Comparison of ENCODE assay signal across 26 mouse cellular contexts in genomic region chr15:77593557-77593956, GRCm38 (mm10). TPM values are rescaled to one million over a fixed set of nuclear protein-coding genes. Genes with fewer than 3 reads are reported as not detected.
"Had no signal": no experiment of that assay in that cellular context is flagged by ENCODE, and none has a peak within 500 bp of the region (broad histone marks: within the 10 kb centered on the region; RNA-seq: fewer than 3 reads in every experiment).

No protein-coding gene starts in this region.

- H3K9ac ChIP-seq: liver, embryonic 15.5 days; liver, postnatal 0 days; midbrain, embryonic 12.5 days; neural tube, embryonic 13.5 days; neural tube, embryonic 15.5 days had no signal

- H3K4me3 ChIP-seq: liver, embryonic 15.5 days; megakaryocyte, embryonic 14.5 days; midbrain, embryonic 12.5 days; myocyte; neural tube, embryonic 13.5 days; neural tube, embryonic 15.5 days had no signal

- H3K4me2 ChIP-seq: liver, embryonic 15.5 days; midbrain, embryonic 12.5 days; neural tube, embryonic 13.5 days; neural tube, embryonic 15.5 days had no signal

- H3K4me1 ChIP-seq: liver, embryonic 15.5 days; megakaryocyte, embryonic 14.5 days; midbrain, embryonic 12.5 days; neural tube, embryonic 13.5 days; neural tube, embryonic 15.5 days had no signal

- ATAC-seq: liver, postnatal 0 days; midbrain, embryonic 16.5 days had no signal

- H3K36me3 ChIP-seq: liver, embryonic 15.5 days; midbrain, embryonic 12.5 days; neural tube, embryonic 13.5 days; neural tube, embryonic 15.5 days had no signal

- H3K27ac ChIP-seq: liver, embryonic 15.5 days; macrophage; midbrain, embryonic 12.5 days; neural tube, embryonic 13.5 days; neural tube, embryonic 15.5 days had no signal

- H3K9me3 ChIP-seq: liver, embryonic 15.5 days; megakaryocyte, embryonic 14.5 days; midbrain, embryonic 12.5 days; neural tube, embryonic 13.5 days; neural tube, embryonic 15.5 days had no signal

- DNase-seq: liver, postnatal 0 days; lung, adult 2 months; lung, postnatal 14 days; lung, postnatal 36 days; midbrain, embryonic 14.5 days; retina, postnatal 1 day; right cerebral cortex, adult 18-20 months; right cerebral cortex, postnatal 25 days; right cerebral cortex, postnatal 4 days; thymus, adult 18-20 months; thymus, postnatal 14 days; thymus, postnatal 36 days had no signal

- H3K27me3 ChIP-seq: liver, embryonic 15.5 days; midbrain, embryonic 12.5 days; neural tube, embryonic 13.5 days; neural tube, embryonic 15.5 days had no signal

RNA-seq across cellular contexts. Expression of gene Apol10b, which starts 2.4 kb away (rescaled TPM):
- total RNA-seq: megakaryocyte progenitor cell, adult 5-6 weeks had no signal
- polyA plus RNA-seq: liver, embryonic 15.5 days; liver, postnatal 0 days; midbrain, embryonic 12.5 days; neural tube, embryonic 11.5 days; neural tube, embryonic 13.5 days; neural tube, embryonic 15.5 days had no signal

RNA-seq across cellular contexts. Expression of gene Gm36245, which starts 5.5 kb away (rescaled TPM):
- total RNA-seq: megakaryocyte progenitor cell, adult 5-6 weeks had no signal
- polyA plus RNA-seq: liver, embryonic 15.5 days; liver, postnatal 0 days; lung, adult 2 months; lung, embryonic 16.5 days; macrophage; midbrain, embryonic 12.5 days; midbrain, embryonic 14.5 days; midbrain, embryonic 16.5 days; myocyte; neural tube, embryonic 11.5 days; neural tube, embryonic 13.5 days; neural tube, embryonic 15.5 days; stomach, embryonic 14.5 days; stomach, embryonic 16.5 days; thymus, postnatal 0 days had no signal

RNA-seq across cellular contexts. Expression of gene 1700025B11Rik, which starts 31.9 kb away (rescaled TPM):
- total RNA-seq: megakaryocyte progenitor cell, adult 5-6 weeks had no signal
- polyA plus RNA-seq: liver, embryonic 15.5 days; liver, postnatal 0 days; lung, adult 2 months; lung, embryonic 16.5 days; macrophage; midbrain, embryonic 12.5 days; midbrain, embryonic 14.5 days; midbrain, embryonic 16.5 days; myocyte; neural tube, embryonic 11.5 days; neural tube, embryonic 13.5 days; neural tube, embryonic 15.5 days; stomach, embryonic 14.5 days; stomach, embryonic 16.5 days; thymus, postnatal 0 days had no signal

RNA-seq across cellular contexts. Expression of gene Apol11b, which starts 49.5 kb away (rescaled TPM):
- total RNA-seq: megakaryocyte progenitor cell, adult 5-6 weeks had no signal
- polyA plus RNA-seq: lung, embryonic 16.5 days; macrophage; midbrain, embryonic 14.5 days; midbrain, embryonic 16.5 days; neural tube, embryonic 11.5 days; stomach, embryonic 14.5 days had no signal
